Comparison of ENCODE assay signal across 27 mouse cellular contexts in genomic region chr6:118010256-118010655, GRCm38 (mm10). TPM values are rescaled to one million over a fixed set of nuclear protein-coding genes. Genes with fewer than 3 reads are reported as not detected.
DNase-seq lines count a peak whose midpoint lies in the region; ATAC-seq and TF ChIP-seq lines count a peak whose summit lies in the region.
"Had no signal": no experiment of that assay in that cellular context is flagged by ENCODE, and none has a peak within 500 bp of the region (broad histone marks: within the 10 kb centered on the region; RNA-seq: fewer than 3 reads in every experiment).

No protein-coding gene starts in this region.

- no peaks in the 10 kb centered on the region for H3K27me3 ChIP-seq in cerebellum, adult 2 months (ENCODE audit: control insufficient read depth, insufficient read depth, low read length)

- no peak for TF ChIP-seq POLR2A in cerebellum, adult 2 months (IDR thresholded peaks at IDR 0.05; ENCODE audit: borderline replicate concordance, insufficient read depth, low read length)
- no peak for TF ChIP-seq POLR2A in lung, adult 2 months (IDR thresholded peaks at IDR 0.05; ENCODE audit: borderline replicate concordance, extremely low read depth, low read depth, low read length)
- TF ChIP-seq POLR2A in cortical plate, adult 2 months (IDR thresholded peaks at IDR 0.05; ENCODE audit: extremely low read depth, insufficient read depth, low read length) = no peak

- peaks cover 28% of the 10 kb centered on the region for H3K4me1 ChIP-seq in cerebellum, adult 2 months (ENCODE audit: control insufficient read depth, insufficient read depth, low read length)
- no peaks in the 10 kb centered on the region; the same call in none of the 2 replicates for H3K4me1 ChIP-seq in lung, adult 2 months (ENCODE audit: control insufficient read depth, insufficient read depth, low read length)
- peaks cover 8% of the 10 kb centered on the region for H3K4me1 ChIP-seq in cortical plate, adult 2 months (ENCODE audit: control insufficient read depth, insufficient read depth, low read length)

- H3K27ac ChIP-seq in cerebellum, adult 2 months (ENCODE audit: insufficient read depth, low read length) = peak overlapping the region; percentile 95; the same call in 1 of the 2 replicates
- H3K27ac ChIP-seq in cortical plate, adult 2 months (ENCODE audit: insufficient read depth, low read length) = peak overlapping the region; percentile 47; the same call in 1 of the 2 replicates
- H3K27ac ChIP-seq: embryonic facial prominence, embryonic 13.5 days; forebrain, embryonic 10.5 days; heart, embryonic 13.5 days; hindbrain, embryonic 14.5 days; kidney, embryonic 15.5 days; limb, embryonic 12.5 days; midbrain, embryonic 13.5 days had no signal

- WGBS in cerebellum, adult 2 months = 37% methylated on average over 3 of the region's 3 CpGs
- WGBS in lung, adult 2 months = 52% methylated on average over 3 of the region's 3 CpGs

- DNase-seq in cerebellum, adult 2 months = peak in 1 of 2 experiments; percentile 56
- DNase-seq in cerebellum, postnatal 4 days (ENCODE audit: low spot score in 2 of 2) = no peak
- DNase-seq in lung, postnatal 14 days = peak; percentile 52
- no peak for DNase-seq in lung, adult 2 months
- peak; percentile 67 for DNase-seq in cerebellum, adult 9-10 months
- no peak for DNase-seq in kidney, postnatal 10 days
- DNase-seq: adrenal gland, postnatal 10 days; gastrocnemius, postnatal 25 days; heart, postnatal 10 days; kidney, adult 18-20 months; kidney, postnatal 4 days; right cerebral cortex, adult 18-20 months; spleen, adult 18-20 months; thymus, adult 18-20 months; thymus, postnatal 25 days had no signal

- H3K4me3 ChIP-seq in cerebellum, adult 2 months (replicated peaks; ENCODE audit: insufficient read depth, low read depth, low read length) = peak overlapping the region; percentile 91
- H3K4me3 ChIP-seq in lung, adult 2 months (replicated peaks; ENCODE audit: extremely low read depth, low read depth, low read length) = no peak overlapping the region
- peak overlapping the region; percentile 97; the same call in 1 of the 2 replicates for H3K4me3 ChIP-seq in cortical plate, adult 2 months (ENCODE audit: insufficient read depth, low read length)
- H3K4me3 ChIP-seq: megakaryocyte, embryonic 14.5 days had no signal

- TF ChIP-seq CTCF in cerebellum, adult 2 months (IDR thresholded peaks at IDR 0.05; ENCODE audit: borderline replicate concordance, insufficient read depth, low read depth, low read length) = no peak
- no peak for TF ChIP-seq CTCF in lung, adult 2 months (IDR thresholded peaks at IDR 0.05; ENCODE audit: insufficient read depth, low read length)
- no peak for TF ChIP-seq CTCF in cortical plate, adult 2 months (IDR thresholded peaks at IDR 0.05; ENCODE audit: extremely low read depth, insufficient read depth, low read length)

- no peak for ATAC-seq in granulocyte monocyte progenitor cell, adult 5-6 weeks (replicated peaks; ENCODE audit: poor library complexity, severe bottlenecking)
- ATAC-seq: Patski had no signal

RNA-seq across cellular contexts. Expression of gene Rasgef1a, which starts 1.0 kb away (rescaled TPM):
- polyA plus RNA-seq in cerebellum, adult 2 months (2012; rRNA removed) = 59.8 and 66.0 TPM in 2 replicates
- polyA plus RNA-seq in lung, adult 2 months (2012; rRNA removed) = 50.3 and 57.1 TPM in 2 replicates
- 160 and 164 TPM in 2 replicates for polyA plus RNA-seq in cortical plate, adult 2 months (2012; rRNA removed)
- total RNA-seq in granulocyte monocyte progenitor cell, adult 5-6 weeks (2014; fragmentation: Nextera tagmentation) = not detected in 2 replicates
- total RNA-seq in granulocyte monocyte progenitor cell, adult 5-6 weeks (2017) = not detected in 2 replicates
- total RNA-seq: hematopoietic stem cell, adult 5-6 weeks had no signal
- polyA plus RNA-seq: limb, embryonic 12.5 days had no signal

Comparison
In these comparisons a context has a peak if more than half of its experiments do, and no peak if none do; other contexts are left out.
1. DNase-seq: peak in lung, postnatal 14 days (single experiment) and cerebellum, adult 9-10 months (single experiment); none in cerebellum, postnatal 4 days (0 of 2), lung, adult 2 months (single experiment) and kidney, postnatal 10 days (single experiment).